Mouse (Mus musculus) liver, adult 2 months (tissue): ENCODE data around the gene Emc7. TPM values are rescaled to one million over a fixed set of nuclear protein-coding genes. Genes with fewer than 3 reads are reported as not detected.

Experiments
- DNase-seq: peaks from one replicate; pipeline ENCODE4 v3.0.0-alpha.2; 2011; ENCODE audit warnings: low read depth, low spot score; ENCODE audit errors: extremely low read depth
- H3K27ac ChIP-seq: fragments of 200-500 bp; replicated peaks from 2 replicates; pipeline ENCODE4 v1.5.1; 2012; ENCODE audit warnings: low read depth, mild to moderate bottlenecking, control low read depth, inconsistent platforms, low read length; ENCODE audit not compliant: insufficient read depth
- H3K27me3 ChIP-seq: fragments of 200-500 bp; 2 replicates; pipeline ENCODE4 v1.6.1; 2012; ENCODE audit warnings: mild to moderate bottlenecking, moderate library complexity, low read length, inconsistent platforms; ENCODE audit not compliant: control insufficient read depth, insufficient read depth
- H3K36me3 ChIP-seq: fragments of 200-500 bp; 2 replicates; pipeline ENCODE4 v1.6.1; 2012; ENCODE audit warnings: low read length, inconsistent platforms; ENCODE audit not compliant: control insufficient read depth, insufficient read depth
- H3K4me1 ChIP-seq: fragments of 200-500 bp; 2 replicates; pipeline ENCODE4 v1.6.1; 2011; ENCODE audit warnings: low read length; ENCODE audit not compliant: control insufficient read depth, insufficient read depth
- H3K4me3 ChIP-seq: fragments of 200-500 bp; 2 replicates; pipeline ENCODE4 v1.5.1; 2011; ENCODE audit warnings: low read depth, mild to moderate bottlenecking, control low read depth, low read length, moderate library complexity; ENCODE audit not compliant: insufficient read depth
- H3K79me2 ChIP-seq: fragments of 200-500 bp; 2 replicates; pipeline ENCODE4 v1.6.1; 2012; ENCODE audit warnings: inconsistent platforms, mild to moderate bottlenecking, low read length, moderate library complexity; ENCODE audit not compliant: control insufficient read depth, insufficient read depth
- H3K9ac ChIP-seq: fragments of 200-500 bp; 2 replicates; pipeline ENCODE4 v1.6.1; 2012; ENCODE audit warnings: low read depth, mild to moderate bottlenecking, control low read depth, inconsistent platforms, low read length
- CTCF ChIP-seq: fragments of 200-500 bp; IDR thresholded peaks from 2 replicates; pipeline ENCODE4 v1.5.1; 2011; ENCODE audit warnings: low read depth, low read length, control low read depth
- POLR2A ChIP-seq: fragments of 200-500 bp; IDR thresholded peaks from 2 replicates; pipeline ENCODE4 v1.6.1; 2011; ENCODE audit warnings: low read length, control low read depth; ENCODE audit not compliant: insufficient read depth; ENCODE audit errors: extremely low read depth
- WGBS: fragments of 180-500 bp; shearing (Covaris S2); methylation state at CpG from one replicate; pipeline ENCODE4 v1.1.7; 2018; 5-methylcytosine and 5-hydroxymethylcytosine counted together
- polyA plus RNA-seq: library from polyadenylated mRNA; depleted of rRNA; stranded (reverse); fragments of >200 nt; gene quantifications from 2 replicates; pipeline ENCODE4 v1.2.3, GENCODE M21; 2012
- total RNA-seq: library from RNA; depleted of rRNA; stranded (reverse); fragments of >200 nt; gene quantifications from 2 replicates; pipeline ENCODE4 v1.2.3, GENCODE M21; 2014

The Emc7 gene
- total and polyA plus RNA-seq, 2 experiments, result 8.0 to 19.9 TPM

DNA sequence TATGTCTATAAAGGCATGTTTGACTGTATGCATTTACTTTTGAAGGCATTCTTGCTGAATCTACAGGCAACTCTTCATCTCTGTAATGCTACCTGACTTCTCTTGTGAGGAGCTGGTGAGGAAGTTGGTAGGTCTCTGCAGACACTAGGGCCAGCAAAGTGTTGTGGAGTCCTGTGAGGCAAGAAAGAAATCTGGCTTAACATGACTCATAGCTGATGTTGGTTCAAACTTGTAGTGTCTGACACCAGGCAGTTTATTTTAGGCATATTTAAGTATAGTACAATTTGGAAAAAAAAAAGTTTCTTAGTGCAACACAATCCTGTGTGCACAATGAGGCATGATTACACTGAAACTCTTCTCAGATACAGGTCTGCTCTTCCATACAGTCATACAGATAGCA is 14.7 kb downstream of the Emc7 start:
- no peak for DNase-seq
- Histone ChIP-seq H3K36me3 (peaks cover 28% of the 10 kb centered on the region), H3K4me3 (no peak overlapping the region), H3K79me2 (no peaks in the 10 kb centered on the region), H3K27me3 (no peaks in the 10 kb centered on the region), H3K27ac (no peak overlapping the region), H3K4me1 (no peaks in the 10 kb centered on the region), H3K9ac (no peak overlapping the region)
- no peak for TF ChIP-seq CTCF
- TF ChIP-seq POLR2A, result no peak

GRCm38 (mm10) chr2:112470961-112471381 is 16.2 kb downstream of the Emc7 start:
- TF ChIP-seq POLR2A (no peak), CTCF (no peak)
- no peaks in the 10 kb centered on the region for H3K27me3 ChIP-seq
- H3K4me3 ChIP-seq, result no peak overlapping the region
- peaks cover under 1% of the 10 kb centered on the region; the same call in 1 of the 2 replicates for H3K4me1 ChIP-seq
- DNase-seq, result no peak
- H3K27ac ChIP-seq, result no peak overlapping the region
- H3K36me3 ChIP-seq, result peaks cover 24% of the 10 kb centered on the region
- 88% methylated on average over 5 of the region's 5 CpGs for WGBS
- H3K9ac ChIP-seq, result no peak overlapping the region
- no peaks in the 10 kb centered on the region for H3K79me2 ChIP-seq

- peaks cover 19% of the 10 kb centered on the region for H3K36me3 ChIP-seq
- DNase-seq, result no peak
- no peak for TF ChIP-seq POLR2A
- TF ChIP-seq CTCF, result no peak
- peaks cover 3% of the 10 kb centered on the region; the same call in 1 of the 2 replicates for H3K4me1 ChIP-seq
- no peak overlapping the region for H3K27ac ChIP-seq
- H3K27me3 ChIP-seq, result no peaks in the 10 kb centered on the region
- H3K79me2 ChIP-seq, result no peaks in the 10 kb centered on the region
- H3K9ac ChIP-seq, result no peak overlapping the region
- 88% methylated on average over 2 of the region's 2 CpGs for WGBS
- H3K4me3 ChIP-seq, result no peak overlapping the region
Observed at GRCm38 (mm10) chr2:112472076-112472475, 17.3 kb downstream of the Emc7 start.

DNA sequence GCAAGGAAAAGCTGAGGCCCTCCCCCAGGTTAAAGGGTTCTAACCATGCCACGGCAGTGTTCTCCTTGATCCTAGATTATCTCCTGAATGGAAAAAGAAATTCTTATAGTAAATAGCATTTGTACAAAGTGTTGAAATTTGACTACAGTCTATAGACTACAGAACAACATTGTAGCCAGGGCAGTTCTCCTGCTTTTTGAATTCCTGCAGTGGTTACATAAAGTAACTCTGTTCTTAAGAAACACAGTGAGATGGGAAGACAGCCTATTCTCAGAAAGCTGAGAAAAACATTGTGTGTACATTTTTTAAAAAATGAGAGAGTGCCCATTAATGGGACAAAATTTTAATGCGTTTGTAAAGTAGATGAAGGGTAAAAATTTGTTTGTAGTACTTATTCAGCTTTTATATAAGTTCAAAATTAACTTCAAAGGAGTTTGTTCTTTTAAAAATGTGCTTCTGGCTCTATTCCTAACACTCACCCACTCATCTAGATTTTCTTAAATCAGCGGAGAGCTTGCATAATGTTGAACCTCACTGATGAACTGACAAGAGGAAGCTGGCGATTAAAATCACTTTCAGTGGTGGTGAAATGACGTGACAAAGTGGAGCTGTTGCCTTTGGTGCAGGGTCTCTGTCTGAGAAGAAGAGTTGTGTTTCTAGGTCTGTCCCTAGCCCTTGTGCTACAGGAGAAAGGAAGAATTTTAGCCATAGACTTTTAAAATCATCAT is 20.4 kb downstream of the Emc7 start:
- Histone ChIP-seq H3K79me2 (no peaks in the 10 kb centered on the region), H3K9ac (no peak overlapping the region), H3K27ac (no peak overlapping the region), H3K36me3 (no peaks in the 10 kb centered on the region), H3K4me1 (peaks cover 3% of the 10 kb centered on the region; the same call in 1 of the 2 replicates), H3K4me3 (no peak overlapping the region), H3K27me3 (no peaks in the 10 kb centered on the region)
- WGBS, result 69% methylated on average over 5 of the region's 5 CpGs
- TF ChIP-seq POLR2A (no peak), CTCF (no peak)
- DNase-seq, result no peak

GRCm38 (mm10) chr2:112476554-112476953 is 21.8 kb downstream of the Emc7 start:
- Histone ChIP-seq H3K36me3 (no peaks in the 10 kb centered on the region), H3K27ac (no peak overlapping the region), H3K9ac (no peak overlapping the region), H3K4me3 (no peak overlapping the region), H3K79me2 (no peaks in the 10 kb centered on the region), H3K4me1 (peaks cover 3% of the 10 kb centered on the region; the same call in 1 of the 2 replicates), H3K27me3 (no peaks in the 10 kb centered on the region)
- 69% methylated on average over 6 of the region's 6 CpGs for WGBS
- TF ChIP-seq POLR2A, result no peak
- DNase-seq, result no peak

GRCm38 (mm10) chr2:112480669-112481068 is 25.9 kb downstream of the Emc7 start, which contains the start of gene Chrm5:
TSS of gene Chrm5 (minus strand) at chr2:112480769.
- 85% methylated on average over 5 of the region's 5 CpGs for WGBS
- peaks cover 3% of the 10 kb centered on the region; the same call in 1 of the 2 replicates for H3K4me1 ChIP-seq

More at GRCm38 (mm10) chr2:112480669-112481068, 25.9 kb downstream of the Emc7 start, which contains the start of gene Chrm5:
- no peak for TF ChIP-seq CTCF
- TF ChIP-seq POLR2A, result no peak
- Histone ChIP-seq H3K9ac (no peak within 1 kb of the TSS), H3K27me3 (no peaks in the 10 kb centered on the region), H3K27ac (no peak within 1 kb of the TSS), H3K79me2 (no peaks in the 10 kb centered on the region), H3K36me3 (no peaks in the 10 kb centered on the region), H3K4me3 (no peak within 1 kb of the TSS)
- no peak for DNase-seq
